Mouse (Mus musculus): Measurements from ENCODE around the gene Cd82.

Gene Cd82

DNA sequence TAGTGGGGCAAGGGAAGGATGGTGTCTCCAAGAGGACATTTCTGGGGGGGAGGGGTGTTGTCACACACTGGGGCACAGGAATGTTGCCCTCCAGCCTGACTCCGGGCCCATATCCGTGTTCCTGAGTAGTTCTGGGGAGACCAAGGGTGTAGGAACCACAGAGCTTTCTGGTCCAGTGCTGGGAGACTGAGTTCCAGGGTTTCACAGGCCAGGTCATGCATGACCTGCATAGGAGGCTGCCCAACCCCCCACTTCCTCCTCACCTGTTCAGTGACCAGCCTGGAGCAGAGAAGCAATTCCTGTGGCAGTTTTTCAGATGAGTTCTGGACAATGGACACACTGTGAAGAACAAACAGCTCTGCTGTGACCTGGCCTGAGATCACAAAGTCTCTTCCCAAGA lies 19.8 kb downstream of the Cd82 start:
- no peak for DNase-seq

DNA sequence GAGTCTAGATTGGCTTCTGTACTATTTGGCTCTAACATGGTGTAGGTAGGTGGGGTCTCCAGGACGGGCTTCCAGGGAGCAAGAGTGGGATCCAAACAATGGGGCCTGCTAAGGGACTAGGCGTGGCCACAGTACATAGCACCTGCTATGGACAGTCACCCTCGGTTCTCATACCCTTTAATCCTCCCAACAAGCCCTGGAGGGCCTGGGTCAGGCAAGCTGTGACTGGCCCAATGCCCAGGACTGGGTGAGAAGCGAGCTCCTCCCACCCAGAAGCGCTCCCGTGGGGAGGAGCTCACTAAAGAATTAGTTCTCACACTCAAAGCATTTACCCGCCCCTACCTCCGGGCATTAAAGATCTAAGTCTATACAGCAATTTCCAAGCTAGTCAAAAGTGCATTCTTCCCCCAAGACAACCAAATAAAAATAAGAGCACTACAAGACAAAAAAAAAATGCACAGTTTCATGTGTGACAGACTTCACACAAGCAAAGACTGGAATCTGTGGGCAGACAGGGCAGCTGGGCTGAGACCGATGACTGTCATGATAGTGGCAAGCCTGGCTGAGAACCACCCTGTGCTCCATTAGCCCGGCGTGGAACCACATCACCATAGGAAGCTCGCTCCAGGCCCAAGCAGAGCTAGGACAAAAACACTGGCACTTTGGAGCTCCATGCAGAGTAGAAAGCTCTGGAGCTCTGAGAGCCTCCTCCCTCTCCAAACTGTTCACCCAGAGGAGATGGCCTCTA lies 23.0 kb downstream of the Cd82 start:
- DNase-seq: no peak

DNA sequence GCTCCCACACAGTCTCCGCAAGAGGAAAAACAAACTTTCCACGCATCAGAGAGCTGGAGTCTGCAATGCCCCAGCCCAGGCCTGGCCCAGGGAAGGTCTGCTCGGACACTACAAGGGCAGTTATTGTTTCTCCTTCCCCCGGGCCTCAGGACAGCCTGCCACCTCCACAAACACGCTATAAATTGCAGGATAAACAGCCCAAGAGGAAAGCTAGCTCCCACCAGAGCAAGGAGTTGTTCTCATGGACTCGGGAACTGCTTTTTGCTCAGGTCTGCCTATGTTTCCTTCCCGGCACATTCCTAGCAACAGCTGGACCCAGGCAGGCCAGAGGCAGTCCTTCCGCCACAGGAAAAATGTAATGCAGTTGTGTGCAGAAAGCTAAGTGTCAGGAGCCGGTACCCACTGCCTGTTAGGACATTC lies 23.6 kb downstream of the Cd82 start:
- DNase-seq: no peak

DNA sequence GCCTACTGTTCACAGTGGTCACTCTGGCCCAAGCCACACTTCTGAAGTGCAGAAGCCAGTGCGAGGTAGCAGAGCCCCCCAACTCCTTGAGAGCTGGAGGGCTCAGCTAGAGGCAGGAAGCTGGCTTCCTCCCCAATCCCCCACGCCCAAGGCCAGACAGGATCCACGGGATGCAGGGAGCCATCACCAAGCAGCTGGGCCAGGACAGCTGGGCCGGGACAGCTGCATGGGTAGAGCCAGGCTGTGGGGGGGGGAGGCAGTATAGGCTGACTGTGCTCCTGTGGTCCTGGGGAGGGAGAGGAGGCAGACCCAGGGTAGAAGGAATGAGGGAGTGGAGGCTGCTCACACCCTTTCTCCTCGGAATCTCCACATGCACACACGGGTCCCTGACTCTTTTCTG lies 24.6 kb downstream of the Cd82 start:
- no peak for DNase-seq

DNA sequence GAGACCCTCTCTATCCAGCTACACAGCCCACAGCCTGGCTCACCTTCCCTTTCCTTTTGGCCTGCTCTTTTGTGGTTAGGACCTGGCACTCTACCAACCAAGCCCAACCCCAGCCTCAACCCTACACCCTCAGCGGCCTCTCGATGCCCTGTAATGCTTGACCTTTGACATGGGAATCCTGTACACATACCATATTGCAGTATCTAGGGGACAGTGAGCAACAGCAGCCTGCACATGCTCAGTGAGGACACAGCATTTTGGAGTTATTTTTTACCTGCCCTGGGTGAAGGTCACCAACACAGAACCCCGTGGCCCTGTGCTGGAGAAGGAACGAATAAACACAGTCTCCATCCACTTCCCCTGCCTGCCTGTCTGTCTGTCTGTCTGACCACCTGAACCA lies 27.4 kb downstream of the Cd82 start:
- DNase-seq: no peak

DNA sequence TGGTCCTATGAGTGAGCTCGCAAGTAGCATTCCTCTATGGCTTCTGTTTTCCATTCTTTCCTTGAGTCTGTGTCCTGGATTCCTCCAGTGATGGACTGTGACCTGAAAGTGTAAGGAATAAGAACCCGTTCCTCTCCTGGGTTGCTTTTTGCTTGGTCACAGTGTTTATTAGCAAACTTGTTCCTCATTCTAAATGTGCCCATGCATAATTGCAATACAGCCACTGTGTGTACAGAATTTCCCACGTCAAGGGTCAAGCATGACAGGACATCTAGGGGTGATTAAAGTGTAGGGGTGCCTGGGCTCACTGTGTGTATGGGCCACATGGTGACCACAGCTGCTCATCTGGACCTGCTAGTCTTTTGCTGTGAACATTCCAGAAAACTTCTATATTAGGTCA lies 28.0 kb downstream of the Cd82 start:
- no peak for DNase-seq

DNA sequence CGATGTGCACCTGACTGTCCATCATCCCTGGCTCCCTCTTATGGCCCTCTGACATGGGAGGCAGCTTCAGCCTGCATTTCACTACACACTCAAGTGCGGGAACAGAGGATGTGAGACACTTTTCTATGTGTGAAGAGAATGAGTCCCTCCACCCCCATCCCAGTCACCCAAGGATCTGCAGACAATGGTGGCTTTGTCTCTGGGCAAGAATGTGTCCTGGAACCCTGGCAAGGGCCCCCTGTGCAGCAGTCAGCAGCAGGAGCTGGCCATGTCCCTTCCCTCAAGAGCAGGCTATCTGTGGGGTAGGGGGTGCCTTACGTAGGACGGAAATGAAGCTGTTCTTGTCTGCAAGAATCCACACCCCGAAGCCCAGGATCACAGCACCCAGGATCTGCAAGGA lies 29.4 kb downstream of the Cd82 start:
- DNase-seq: no peak

DNA sequence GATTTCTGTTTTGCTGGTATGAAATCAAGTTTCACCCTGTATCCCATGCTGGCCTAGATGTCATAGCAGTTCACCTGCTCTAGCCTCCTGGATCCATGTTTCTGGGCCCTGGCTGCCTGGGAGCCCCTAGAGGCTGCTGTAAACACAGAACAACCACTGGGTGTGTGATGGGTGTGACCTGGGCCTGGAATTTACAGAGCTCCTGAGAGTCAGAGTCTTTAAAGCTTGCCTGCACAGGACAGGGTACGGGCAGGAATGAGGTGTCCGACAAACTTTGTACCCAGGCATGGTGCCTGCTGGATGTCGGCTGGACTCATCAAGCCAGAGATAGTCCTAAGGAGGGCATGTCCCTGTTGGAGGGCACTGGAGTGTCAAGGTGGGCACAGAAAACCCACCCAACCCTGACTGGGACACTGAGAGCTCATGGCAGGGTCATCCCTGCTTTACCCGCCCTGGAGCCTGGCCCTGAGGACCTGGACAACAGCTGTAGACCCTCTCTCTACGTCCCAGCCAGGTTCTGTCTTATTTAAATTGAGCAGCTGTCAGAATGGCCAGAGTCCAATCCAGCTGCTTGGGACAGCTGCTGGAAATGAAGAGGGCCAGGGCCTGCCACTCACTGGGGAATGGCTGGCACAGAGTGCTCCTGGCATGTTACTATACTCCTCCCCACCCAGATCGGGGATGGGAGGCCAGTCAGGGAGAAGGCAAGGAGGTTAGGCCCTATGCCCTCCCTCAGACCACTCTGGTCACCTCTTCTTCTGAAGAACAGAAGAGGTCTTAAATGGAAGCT lies 30.1 kb downstream of the Cd82 start:
- no peak for DNase-seq

DNA sequence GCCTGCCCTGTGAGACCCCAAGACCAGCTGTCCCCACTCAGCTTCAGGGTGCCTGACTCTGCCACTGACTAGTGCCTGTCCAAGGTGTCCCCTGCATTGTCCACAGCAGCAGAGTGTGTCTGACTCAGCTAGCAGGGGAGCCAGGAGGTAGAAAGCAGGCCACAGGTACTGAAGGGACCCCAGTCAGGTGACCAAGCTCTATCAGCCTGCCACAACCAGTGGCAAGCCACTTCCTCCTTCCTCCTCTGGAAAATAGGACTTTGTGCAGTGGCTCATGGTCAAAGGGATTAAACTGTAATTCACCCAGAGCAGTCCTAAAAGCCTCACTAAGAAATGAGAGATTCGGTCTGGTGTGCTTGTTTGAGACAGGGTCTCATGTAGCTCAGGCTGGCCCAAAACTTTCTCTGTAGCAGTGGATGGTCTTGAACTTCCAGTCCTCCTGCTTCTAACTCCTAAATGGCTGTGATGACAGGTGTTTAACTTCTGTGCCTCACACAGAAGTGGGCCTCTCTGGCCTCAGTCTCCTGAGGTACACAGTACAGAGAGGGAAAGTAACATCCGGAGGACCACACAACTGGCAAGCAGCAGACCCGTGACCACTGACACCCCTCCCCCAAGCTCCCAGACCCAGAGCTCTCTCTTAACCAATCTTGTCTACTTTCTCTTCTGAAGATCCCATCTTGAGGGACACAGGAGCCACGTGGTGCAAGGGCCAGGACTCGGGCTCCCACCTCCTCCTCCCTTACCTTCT lies 31.2 kb downstream of the Cd82 start:
- no peak for DNase-seq

DNA sequence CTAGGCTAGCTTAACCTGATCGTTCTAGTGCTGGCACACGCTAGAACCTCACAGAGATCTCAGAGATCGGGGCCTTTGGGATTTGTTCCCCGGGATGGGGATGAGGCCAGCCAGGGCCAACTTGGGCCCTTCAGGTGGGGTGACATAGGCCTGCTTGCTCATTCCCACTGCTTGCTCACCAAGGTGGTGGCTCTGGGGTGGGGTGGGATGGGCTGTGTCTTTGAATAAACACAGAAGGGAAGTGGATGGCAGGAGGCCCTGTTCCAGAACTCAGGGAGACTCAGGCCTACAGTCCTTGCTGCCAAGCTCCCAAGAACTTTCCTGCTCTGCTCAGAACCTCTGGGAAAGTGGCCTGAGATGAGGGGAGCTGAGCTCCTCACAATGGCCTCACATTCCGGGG lies 31.9 kb downstream of the Cd82 start:
- no peak for DNase-seq

DNA sequence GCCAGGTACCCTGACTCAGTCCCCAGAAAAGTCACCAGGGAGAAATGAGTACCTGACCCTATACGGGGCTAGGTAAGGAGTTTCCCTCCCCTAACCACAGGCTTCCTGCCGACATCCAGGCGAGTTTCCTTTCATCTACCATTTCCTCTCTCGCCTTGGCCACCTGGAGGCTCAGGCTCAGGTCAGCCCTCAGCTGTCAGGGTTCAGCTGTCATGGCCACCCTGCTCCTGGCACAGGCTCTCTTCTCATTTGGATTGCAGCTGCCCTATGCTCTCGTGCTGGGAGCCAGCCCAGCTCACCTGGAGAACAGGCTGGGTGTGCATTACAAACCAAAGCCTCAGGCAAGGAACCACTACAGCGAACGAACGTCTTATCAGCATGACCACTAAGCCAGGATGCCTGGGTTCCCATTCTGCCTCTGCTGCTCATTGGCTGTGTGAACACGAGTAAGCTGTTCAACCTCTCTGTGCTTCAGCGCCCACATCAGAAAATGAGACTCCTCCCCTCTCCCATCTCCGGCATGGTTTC lies 34.9 kb downstream of the Cd82 start:
- no peak for DNase-seq

DNA sequence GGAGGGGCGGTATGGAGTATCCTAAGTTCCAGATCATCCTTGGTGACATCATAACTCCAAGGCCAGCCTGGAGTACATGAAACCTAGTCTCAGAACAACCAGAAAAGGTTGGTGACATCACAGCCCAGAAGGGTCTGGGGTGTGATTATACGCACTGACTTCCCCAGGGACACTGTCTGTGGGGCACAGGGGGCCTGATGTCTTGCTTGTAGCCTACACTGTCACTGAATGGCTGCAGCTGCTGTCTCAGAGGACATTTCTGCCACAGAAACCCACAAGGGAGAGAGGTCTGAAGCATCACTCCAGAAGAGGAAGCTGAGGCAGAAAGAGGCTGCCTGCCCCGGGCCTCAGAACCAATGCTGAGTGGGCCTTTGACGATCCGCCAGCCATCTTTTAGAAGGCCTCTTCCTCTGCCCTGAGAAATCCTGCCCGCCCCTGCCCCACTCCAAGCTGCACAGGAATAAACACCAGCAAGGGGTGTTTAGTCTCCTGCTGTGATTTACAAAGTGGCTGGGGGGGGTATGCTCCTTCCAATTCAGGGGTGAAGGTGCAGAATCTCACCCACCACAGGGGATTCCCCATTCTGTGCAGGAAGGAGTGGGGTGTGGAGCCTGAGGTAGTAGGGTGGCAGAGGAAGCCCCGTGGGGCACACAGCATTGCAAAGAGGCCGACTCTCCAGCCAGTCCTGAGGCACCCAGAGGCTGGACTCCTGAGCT lies 35.8 kb downstream of the Cd82 start:
- no peak for DNase-seq

DNA sequence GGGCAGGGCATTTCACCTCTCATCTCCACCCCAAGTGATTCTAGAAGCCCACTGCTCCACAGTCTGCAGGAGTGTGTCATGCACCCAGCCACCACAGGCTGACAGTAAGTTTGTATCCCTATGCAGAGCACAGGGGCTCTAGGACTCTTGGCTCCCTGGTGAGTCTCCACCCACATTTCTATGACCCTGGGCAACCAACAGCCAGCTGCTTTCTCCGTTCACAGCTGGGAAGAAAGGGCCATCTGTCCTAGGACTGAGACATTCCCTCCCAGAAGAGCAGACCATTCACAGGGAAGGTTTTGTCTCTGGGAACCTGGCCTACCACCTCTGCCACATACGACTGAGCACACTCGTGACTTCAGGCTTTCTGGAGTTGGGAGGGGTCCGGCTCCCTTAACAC lies 37.1 kb downstream of the Cd82 start:
- DNase-seq: no peak

DNA sequence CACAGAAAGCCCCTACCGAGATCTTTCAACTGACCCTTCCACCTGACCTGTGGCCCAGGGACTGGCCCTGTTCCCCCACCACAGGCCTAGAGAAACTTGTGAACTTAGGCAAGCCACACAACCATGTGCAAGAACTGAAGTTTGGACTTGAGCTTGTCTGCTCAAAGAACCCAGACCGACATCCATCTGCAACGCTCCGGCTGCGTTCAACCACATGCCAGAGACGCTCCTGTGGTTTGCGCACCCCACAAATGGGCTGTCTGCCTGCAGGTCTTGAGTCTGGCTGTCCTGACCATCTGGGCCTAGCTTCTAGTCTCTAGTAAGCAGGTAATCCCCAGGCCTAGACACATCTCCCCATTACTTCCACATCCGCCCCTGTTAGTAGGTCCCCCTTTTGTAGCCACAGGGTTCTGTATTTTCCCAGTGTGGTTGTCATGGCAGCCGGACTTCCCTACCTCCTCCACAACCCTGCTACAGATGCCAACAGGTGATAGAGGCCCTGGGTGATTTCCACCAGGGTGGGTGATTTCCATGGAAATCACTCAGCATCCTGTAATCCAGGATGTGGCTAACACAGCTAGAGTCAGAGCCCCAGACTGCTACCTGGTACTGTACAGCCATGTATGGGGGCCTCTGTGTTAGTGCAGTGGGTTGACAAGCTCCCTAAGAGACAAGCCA lies 38.5 kb downstream of the Cd82 start:
- DNase-seq: no peak

DNA sequence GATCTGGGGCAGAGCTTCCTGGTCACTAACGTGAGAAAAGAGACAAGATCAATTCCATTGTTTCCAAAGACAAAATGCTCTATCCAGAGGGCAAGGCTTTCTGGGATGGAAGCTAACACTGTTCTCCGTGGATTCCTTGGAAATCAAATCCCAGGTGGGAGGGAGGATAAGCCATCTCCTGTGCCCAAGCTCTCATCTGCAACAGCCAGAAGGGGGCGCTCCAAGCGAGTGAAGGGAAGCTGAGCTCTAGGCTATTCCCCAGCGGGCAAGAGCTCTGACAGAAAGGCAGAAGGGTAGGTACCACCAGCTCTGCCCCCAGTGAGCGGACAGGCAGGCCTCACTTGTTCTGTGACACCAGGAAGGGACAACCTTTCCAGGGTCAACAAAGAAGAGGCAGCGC lies 41.6 kb downstream of the Cd82 start:
- DNase-seq: peak; percentile 86

DNA sequence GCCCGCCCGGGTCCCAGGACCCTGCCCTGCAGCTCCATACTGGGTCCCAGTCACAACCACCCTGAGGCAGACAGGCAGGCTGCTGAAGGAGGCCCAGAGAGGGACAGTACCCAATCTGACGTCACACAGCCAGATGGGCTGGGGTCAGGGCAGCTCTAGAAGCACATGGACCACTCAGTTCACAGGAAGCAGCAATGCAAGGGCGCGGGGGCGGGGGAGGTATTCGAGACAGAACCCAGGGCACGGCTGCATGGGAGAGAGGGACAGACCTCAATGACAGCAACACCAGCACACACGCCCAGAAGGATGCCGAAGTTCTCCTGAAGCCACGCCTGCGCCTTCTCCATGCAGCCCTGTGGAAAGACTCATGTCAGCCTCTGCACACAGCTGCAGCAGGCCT lies 43.0 kb downstream of the Cd82 start:
- no peak for DNase-seq

DNA sequence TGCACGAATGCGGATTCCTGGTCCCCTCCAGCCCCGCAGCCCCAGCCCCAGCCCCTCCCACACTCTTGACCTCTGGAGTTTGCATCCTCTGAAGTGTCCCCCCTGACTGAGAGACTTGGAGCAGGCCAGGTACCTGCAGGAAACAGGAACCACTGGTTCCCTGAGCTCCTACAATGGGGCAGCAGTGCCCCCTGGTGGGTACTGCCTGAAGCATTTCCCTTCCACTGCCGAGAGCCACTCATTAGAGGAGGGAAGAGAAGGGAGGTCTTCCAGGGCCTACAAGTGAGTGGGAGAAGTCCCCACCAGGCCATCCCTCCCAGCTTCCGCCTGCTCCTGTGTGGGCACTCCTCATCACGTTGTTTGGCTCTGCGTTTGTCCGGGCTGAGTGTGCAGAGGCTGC lies 44.5 kb downstream of the Cd82 start:
- DNase-seq: peak; percentile 86

DNA sequence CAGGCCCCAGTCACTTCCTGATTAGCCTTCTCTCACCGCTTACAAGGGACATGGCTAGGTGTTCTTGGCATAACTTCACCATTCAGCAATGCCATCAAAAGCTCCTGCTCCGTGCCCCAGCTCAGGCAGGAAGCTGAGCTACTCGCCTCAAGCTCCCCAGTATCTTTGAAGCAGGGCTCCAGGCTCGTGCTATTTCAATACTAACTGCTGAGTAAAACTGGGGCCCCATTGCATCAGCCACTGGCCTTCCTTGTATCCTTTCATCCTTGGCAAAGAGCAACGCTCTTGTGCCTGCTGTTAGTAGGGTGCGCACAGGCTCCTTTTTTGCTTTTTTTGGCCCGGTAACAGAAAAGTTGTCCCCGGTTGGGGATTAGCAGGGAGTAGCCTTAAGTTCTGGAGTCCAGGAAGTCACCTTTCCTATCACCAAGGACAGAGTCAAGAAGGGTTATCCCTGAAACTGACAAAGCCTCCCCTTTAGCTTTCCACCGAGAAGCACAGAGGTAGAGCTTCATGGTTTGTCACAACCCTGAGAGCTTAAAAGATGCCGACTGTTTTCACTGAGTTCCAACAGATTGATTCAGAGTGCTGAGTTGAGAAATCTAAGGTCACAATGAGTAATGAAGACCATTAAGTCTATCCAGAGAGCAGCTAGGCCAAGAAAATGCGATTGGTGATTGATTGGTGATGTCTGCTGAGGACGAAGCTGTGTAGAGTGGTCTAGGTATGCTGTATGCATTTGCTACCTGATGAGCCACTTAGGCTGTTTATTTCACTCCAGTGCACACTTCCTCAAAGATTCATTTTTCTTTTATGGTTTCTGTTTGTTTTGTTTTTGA lies 45.8 kb downstream of the Cd82 start:
- DNase-seq: no peak

DNA sequence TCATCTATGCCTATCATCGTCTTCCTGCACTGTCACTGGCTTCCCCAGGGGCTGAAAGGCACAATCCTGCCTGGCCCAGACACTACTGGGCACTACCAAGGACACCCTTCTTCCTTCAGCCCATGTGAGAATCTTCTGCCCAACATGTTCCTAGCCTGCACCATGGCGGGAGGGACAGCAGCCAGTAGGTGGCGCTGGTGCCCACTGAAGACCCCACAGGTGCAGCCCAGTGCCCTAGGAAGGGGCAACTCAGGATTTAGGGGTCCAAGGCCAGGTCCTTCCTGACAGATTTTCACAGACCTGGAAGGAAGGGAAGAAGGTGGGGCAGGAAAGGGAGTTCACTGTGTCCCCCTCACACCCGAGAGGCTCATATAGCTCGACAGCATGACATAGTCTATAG lies 47.7 kb downstream of the Cd82 start:
- DNase-seq: peak; percentile 38

DNA sequence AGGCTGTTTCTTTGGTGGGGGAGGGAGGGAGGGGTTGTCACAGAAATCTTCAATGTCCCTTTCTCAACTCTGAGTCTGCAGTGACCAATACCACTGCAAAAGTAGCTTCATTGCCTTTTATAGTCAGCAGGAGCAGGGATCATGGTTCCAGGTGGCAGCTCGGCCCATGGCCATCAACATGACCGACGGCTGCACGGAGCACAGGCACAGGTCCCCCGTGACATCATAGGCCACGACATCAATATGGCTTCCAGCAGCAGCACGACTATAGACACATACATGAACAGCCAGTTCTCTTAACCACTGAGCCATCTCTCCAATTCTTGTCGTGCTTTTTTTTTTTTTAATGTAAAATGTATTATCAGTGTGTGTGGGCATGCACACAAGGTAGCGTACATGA lies 48.8 kb downstream of the Cd82 start:
- DNase-seq: no peak

DNA sequence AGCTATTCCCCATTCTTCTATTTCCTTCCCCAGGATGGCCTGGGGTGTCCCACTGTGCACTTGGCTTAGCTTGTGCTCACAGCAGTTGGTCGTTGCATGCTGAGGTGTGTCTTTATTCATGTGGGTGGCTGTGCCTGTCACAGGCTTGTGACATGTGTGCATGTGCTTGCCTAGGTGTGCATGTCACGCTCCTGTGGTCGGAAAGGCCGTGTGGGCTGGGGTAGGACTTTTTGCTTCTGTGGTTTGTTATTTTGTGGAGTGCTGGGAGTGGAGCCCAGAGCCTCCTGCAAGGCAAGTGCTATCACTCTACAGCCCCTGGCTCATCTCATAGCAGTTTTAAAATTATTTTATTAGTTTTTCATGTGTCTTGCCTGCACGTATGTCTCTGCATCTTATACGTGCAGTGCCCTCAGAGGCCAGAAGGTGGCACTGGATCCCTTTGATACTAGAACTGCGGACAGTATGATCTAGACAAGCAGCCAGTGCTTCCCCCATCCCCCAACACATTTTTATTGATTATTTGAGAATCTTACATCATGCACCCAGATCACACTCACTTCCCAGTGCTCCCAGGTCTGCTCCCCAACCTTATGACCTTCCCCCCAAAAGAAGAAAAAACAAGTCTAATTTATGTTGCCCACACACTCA lies 49.4 kb downstream of the Cd82 start:
- peak; percentile 74 for DNase-seq
